Mouse (Mus musculus) lung, postnatal 36 days (tissue): ENCODE measurements around the gene Snx32.

Experiments used
- DNase-seq: peaks from one replicate; pipeline ENCODE4 v3.0.0; 2022; ENCODE audit warnings: mixed read lengths

The Snx32 gene

GRCm38 (mm10) chr19:5510031-5511026, at the start of gene Snx32:
Gene Snx32 (minus strand): TSS chr19:5510538.
- peak; percentile 100 for DNase-seq

GRCm38 (mm10) chr19:5559631-5560456, 49.5 kb upstream of the Snx32 start:
- no peak for DNase-seq

DNA sequence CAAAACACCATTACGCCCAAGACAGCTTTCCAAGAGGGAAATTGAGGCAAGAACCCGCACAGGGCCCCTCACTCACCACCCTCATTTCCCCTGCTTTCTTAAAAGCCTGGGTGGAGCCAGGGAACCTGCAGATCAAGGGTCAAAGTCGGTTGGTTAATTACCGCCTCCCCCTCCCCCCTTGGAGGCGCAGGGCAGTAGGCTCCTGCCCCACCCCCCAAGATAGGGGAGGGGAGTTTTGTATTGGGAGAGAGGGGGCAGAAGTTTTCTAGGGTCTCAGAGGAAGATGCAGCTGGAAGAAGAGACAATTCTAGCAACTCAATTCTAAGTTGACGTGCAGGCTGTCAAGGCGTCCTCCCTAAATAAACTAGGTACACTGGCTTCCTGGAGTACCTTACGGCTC, 48.9 kb upstream of the Snx32 start:
- no peak for DNase-seq

- no peak for DNase-seq
These were observed 48.4 kb upstream of the Snx32 start for GRCm38 (mm10) chr19:5558770-5559169.

DNA sequence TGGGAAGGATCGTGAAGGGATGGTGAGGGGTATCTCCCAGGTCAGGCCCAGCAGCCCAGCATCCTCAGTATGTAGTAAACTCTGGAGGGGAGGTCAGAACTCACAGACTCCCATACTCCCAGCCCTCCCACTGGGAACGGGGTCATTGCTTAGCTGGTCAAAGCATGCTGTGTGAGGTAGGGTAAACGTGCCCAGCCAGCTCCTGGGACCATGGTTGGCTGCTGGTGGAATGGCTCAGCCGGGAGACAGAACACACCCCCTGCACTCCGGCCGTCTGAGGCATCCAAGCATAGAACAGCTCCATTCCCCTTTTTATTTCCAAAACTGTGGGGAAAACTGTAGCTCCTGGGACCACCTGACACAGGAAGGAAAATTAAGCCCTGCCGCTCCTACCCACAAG, 47.8 kb upstream of the Snx32 start:
- no peak for DNase-seq

- peak; percentile 76 for DNase-seq
These were observed 43.9 kb upstream of the Snx32 start for GRCm38 (mm10) chr19:5554212-5554611.

DNA sequence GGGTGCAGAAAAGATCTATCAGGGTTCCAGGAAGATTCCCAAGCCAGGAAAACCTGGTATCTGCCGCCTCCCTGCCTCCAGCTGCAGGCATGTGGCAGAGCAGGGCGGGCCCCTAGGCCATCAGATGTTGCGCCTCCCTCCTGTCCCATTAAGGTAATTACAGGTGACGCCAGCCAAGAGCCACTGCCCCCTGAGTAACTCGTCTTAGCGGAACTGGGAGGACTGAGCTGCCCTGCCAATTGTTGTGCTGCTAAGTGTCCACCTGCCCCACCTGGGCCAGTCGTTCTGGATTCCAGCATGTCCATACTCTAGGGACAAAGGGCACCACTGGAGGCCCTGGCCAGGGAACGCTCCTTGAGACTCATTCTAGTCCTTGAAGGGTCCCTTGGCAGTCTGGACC, 43.5 kb upstream of the Snx32 start:
- DNase-seq: no peak

- DNase-seq: no peak
These were observed 37.2 kb upstream of the Snx32 start for GRCm38 (mm10) chr19:5547471-5548056.

GRCm38 (mm10) chr19:5544031-5544430, 33.7 kb upstream of the Snx32 start:
- no peak for DNase-seq

GRCm38 (mm10) chr19:5543362-5543761, 33.0 kb upstream of the Snx32 start:
- no peak for DNase-seq

DNA sequence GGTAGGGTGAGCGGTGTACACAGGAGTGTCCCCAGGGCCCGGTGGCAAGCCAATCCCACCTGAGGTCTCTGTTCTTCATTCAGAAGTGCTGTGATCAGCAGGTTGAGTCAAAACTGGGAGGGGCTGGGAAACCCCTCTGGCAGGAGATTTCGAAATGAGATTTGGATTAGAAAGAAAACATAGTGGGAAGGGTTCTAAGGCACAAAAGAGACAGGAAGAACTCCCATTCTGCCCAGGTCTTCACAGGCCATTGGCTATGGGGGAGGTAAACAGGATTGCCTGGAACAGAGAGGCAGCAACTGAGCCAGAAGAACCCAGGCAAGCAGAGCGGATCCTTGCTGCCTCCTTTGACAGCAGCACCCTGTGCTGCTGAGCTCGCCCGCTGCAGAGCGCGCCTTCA, 28.4 kb upstream of the Snx32 start:
- DNase-seq: no peak

- no peak for DNase-seq
These were observed 22.2 kb upstream of the Snx32 start for GRCm38 (mm10) chr19:5532520-5532919.

GRCm38 (mm10) chr19:5530138-5530524, 19.8 kb upstream of the Snx32 start:
- DNase-seq: no peak

DNA sequence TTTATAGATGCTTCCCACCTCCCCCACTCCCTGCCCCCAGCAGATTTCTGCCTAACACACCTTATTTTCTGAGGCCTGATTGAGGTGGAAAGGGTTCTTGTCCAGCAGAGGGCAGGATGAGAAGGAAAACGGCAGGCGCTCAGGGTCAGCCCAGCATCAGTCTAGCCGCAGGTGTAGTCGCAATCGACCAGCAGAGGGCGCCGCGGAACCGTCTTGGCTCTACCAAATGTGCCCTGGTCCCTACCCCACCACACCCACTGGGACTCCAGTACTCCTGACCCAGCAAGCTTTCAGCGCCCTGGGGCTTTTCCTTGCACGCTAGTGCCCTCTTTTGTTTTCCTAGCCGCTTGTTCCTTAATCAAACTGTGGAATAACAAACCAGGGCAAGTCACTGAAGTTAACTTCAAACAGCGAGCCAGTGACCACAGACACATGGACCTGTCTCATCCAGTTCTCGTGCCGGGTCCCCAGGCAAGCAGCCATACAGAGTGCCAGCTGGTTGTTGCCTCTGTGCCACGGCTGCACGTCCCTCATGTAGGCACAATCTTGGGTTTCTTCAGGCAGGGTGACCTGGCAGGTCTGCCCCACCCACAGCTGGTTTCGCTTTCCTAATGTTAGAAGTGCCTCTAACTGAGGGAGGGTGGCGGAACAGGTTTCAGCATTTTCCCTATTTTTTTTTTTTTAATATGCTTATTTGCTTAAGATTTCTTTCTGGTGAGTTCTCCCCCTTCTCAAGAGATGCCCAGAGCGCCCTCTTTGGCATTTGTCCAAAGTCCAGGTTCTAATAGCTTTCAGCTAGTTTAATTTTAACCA, 19.2 kb upstream of the Snx32 start:
- DNase-seq: peak; percentile 99

DNA sequence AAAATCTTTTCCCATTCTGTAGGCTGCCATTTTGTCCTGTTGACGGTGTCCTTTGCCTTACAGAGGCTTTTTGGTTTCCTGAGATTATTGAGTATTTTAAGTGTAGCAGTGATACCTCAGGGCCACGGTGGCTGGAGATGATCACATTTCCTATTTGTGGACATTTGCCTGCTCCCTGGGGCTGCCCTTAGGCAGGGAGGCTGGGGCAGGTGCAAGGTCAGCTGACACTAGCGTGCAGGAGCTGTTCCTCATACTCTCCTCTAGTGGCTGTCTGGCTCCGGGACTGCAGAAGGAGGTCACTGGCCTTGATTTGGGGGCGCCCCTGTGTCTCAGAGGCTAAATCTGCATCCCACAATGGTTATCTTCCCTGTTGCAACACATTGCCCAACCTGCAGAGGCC, 14.9 kb upstream of the Snx32 start:
- DNase-seq: no peak

DNA sequence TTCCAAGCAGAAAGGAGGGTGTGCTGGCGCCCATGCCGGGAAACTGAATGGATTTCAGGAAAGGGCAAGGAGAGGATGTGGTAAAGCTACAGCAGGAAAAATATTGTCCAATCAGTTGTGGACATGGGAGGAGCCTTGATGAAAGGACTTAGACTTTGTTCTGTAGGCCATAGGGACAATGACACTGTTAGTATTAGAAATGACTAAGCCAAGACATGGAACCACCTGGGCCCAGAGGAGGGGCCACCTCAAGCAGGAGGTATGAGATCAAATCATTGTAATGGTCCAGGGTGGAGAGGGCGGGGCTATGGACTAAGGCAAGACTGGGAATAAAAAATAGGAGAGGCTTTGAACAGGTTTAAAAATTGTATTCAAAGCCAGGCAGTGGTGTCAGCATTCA, 8.4 kb upstream of the Snx32 start:
- DNase-seq: no peak

DNA sequence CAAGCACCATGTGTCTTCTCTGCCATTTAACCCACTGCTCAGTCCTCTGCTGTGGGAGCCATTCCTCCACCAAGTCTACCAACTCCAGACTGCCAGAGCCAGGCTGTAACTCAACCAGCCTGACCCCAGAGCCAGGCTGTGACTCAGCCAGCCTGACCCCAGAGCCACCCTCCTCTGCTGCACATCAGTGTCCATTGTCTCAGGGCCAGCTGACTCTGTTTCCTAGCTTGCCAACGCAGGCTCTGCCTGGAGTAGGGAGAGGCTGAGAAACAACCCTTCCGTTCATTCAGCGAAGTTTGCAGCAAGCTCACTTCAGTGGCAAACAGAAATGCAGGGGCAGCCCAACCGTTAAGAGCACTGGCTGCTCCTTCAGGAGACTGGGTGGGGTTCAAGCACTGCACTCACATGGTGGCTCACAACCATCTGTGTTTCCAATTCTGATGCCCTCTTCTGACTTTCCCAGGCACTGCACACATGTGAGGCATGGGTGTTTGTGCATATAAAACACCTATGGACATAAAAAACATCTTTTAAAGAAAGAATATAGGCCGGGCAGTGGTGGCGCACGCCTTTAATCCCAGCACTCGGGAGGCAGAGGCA, 6.7 kb upstream of the Snx32 start:
- DNase-seq: no peak

DNA sequence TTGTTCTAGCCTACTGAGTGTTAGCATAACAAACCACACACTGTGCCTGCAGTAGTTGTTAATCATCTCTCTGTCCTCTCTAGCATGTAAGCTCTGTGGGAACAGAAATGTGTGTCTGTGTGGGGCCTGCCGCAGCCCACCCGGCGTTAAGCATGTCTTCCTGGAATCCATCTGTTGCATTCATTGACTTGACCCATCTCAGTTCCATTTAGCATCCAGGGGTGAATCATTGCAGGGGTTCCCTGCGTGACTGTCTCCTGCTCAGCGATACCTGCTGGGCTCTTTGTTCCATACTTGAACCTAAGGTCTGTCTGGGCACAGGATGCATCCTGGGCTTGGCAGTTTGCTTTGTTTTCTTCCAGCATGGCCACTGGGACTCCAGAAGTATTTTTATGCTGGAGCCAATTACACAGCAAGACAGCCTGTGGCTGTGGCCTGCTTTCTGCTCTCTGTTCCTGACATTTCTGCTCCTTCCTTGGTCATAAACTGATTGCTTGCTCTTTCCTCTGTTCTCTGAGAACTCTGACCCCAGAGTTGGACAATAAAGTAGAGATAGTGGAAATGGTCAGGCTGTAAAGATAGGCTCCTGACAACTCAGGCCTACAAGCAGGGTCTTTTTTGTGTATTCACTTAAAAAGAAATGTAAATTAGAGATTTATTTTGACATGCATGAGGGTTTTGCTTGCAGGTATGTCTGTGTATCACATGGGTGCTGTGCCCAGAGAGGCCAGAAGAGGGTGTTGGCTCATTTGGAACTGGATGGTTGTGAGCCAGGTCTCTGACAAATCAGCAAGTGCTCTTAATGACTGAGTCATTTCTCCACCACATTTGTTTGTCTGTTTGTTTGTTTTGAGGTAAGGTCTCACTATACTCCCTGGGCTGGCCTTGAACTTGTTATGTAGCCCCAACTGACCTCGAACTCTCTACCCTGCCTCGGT, 5.8 kb upstream of the Snx32 start:
- DNase-seq: peak; percentile 15

- no peak for DNase-seq
These were observed 2.6 kb upstream of the Snx32 start for GRCm38 (mm10) chr19:5513005-5513349.

DNA sequence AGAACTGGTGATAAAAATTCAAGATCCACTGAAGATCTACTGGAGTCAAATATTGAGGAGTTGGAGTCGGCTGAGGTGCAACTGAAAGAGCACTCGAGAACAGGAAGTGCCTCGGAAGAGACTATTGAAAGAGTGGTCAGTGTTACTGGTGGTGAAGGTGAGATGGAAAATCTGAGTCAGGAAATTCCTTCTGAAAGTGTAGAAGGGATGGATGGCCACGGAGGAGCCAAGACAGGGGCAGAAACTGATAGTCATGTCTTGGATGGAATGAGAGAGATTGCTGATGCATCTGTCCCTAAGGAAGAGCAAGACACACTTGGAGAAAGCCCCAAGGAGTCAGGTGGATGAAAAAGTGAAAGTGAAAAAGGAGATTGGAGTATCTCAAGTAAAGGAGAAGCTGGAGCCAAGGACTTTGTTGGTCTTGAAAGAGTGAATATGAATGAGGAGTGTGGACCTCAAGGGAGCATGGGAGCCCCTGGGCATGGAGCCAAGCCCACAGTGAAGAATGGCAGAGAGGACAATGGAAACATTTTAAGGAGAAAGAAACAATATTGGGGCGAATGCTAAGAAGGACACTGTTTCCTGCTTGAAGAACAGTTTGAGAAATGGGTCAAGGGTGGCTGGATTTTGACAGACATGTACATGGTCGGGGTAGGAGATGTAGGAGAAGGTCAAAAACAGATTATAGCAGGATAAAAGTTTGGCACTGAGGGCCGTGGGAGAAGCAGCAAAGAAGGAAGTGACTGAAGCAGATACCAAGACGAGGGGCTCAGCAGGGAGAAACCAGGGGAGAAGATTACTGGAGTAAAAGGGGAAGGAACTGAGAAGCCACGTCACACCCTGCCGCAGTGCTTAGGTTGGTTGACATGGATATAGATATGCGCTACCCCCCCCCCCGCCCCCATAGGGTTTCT, 2.0 kb upstream of the Snx32 start:
- peak; percentile 47 for DNase-seq
